Mouse (Mus musculus): ENCODE data around the gene Wfdc12.

Gene Wfdc12

DNA sequence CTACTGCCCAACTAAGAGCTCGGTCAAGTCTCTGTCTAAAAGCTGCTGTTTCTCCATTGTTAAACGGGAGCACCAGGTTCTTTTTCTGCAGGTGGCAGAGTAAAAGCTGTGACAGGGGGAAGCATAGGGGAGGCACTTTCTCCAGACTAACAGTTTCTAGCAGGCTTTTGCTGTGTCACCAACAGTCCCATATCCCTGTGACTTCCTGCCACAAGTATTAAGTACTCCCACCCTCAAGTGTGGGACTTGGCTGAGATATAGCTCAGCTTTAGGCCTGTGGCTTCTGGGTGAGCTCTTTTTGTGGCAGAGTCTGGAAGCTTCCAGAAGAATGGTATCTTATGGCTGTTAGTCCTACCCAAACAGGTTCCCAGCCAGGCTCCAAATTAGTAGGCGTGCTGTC is 14.6 kb downstream of the Wfdc12 start:
- no peak for DNase-seq

- no peak for DNase-seq
These were observed 15.6 kb downstream of the Wfdc12 start for GRCm38 (mm10) chr2:164174649-164175395.

- DNase-seq, result no peak
These were observed 17.0 kb downstream of the Wfdc12 start for GRCm38 (mm10) chr2:164173394-164173793.

DNA sequence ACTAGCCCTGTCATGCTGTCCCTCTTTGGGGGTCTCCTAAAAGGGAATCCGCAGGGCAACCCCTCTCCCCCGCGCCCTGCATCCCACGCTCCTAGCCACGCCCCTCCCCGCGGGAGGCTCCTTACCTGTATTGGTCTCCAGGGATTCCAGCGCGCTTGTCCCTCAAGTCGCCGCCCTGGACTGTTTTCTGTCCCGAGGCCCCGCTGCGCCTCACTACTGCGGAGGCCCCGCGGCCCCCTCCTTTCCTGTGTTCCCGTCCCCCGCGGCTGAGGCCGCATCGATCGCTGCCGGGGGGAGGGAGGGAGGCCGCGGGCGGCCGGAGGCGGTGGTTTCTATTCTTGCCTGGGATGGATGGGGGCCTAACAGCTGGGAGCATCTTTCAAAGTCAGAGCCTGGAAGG is 19.5 kb downstream of the Wfdc12 start, which contains the start of gene Kcns1:
Kcns1 (minus strand) TSS at position 212 of the 400 bp plus-strand sequence.
- DNase-seq, result no peak

GRCm38 (mm10) chr2:164170326-164170725 is 20.1 kb downstream of the Wfdc12 start:
- DNase-seq, result no peak

DNA sequence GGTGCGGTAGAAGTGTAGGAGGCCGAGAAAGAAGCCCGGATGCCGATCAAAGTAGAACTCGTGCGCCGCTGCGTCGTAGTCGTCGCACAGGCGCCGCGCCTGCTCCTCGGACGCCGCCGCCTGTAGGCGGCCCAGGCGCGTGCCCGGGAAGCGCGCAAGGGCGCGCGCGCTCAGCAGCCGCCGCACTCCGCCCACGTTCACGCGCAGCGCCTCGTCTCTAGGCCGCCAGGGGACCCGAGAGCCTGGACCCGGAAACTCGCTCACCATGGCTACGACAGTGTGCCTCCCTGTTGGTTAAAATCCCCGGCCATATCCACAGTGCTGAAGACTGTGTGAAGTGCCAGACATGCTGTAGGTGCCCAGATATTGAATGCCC is 21.8 kb downstream of the Wfdc12 start:
- DNase-seq, result no peak

DNA sequence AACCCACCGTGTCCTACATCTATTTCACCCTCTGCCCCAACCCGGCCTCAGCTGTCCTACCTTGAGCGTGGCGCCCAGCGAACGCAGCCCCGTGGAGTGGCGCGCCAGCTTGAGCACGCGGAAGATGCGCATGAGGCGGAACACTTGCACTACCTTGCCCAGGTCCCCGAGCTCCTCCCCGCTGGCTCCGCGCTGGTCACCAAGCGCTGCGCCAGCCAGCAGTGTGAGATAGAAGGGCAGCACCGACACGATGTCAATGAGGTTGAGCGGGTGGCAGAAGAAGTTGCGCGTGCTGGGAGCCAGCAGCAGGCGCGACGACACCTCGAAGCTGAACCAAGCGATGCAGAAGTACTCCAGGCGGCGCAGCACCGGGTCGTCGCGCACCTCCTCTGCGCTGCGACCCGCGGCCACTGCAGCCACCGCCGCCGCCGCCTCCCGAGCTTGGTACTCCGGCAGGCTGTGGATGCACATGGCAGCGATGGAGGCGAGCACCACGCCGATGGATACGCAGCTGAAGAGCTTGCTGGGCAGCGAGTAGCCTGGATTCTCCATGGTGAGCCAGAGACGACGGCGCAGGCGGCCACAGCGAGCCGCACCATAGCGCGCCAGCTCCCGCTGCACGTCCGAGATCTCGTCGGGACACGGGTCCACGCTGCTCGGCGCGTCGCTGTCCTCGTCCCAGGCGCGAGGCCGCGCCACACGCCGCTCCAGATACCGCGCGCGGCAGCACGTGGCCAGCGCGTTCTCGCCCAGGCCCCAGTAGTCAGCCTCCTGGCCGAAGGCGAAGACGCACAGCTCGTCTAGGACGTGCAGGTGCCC is 22.4 kb downstream of the Wfdc12 start:
- DNase-seq, result no peak

DNA sequence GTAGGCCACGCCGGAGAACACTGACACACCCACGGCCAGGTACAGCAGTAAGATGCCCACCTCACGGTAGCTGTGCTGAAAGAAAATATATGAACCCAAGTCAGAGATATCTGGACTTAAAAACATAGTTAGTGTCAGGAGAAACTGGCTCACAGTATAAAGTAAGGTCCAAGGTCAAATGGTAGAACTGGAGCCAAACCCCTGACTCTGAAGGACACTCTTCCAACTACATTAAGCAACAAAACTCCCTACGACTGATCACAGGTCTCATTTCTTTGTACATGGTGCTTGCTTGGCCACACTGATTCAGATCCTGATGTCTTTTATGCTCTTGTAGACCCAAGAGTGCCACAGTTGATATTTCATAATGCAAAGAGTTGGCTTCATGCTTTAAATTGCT is 25.5 kb downstream of the Wfdc12 start:
- DNase-seq, result no peak

DNA sequence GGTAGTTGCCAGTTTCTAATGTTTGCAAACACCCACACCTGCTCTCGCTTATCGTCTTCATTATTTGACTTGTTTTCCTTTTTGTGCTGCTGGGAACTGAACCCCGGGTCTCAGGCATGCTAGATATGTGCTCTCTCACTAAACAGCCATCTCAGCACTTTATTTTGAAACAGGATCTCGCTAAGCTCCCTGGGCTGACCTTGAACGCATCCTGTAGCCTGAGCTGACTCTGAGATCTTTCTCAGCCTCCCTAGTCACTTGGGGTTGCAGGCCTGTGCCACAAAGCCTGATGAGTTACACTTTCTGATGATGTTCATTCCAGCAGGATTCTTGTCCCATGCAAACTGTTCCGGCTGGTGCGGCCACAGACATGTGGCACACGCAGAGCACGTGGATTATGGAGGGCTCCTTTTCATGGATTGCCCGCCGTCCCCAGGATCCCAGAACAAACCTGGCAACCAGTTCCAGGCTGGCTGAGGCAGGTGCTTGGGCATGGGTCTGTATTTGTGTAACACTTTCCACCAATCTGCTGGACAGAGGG is 28.8 kb downstream of the Wfdc12 start:
- no peak for DNase-seq

DNA sequence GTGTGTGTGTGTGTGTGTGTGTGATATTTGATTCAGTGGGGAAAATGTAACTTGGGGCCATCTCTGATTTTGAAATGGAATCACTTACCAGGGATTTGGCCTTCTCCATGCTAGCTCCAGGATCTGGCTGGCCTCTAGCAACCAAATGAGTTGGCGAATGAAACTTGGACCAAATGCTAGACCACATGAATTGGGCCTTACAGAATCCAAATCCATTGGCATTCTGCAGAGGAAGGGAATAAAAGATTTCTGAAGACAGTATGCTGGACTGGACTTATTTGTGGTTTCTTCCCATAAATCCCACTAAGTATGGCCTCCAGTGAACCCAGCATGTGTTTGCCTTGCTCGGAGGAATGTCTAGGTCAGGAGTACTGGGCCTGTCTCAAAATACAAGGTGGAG is 31.6 kb downstream of the Wfdc12 start:
- DNase-seq, result no peak

- DNase-seq, result no peak
These were observed 34.2 kb downstream of the Wfdc12 start for GRCm38 (mm10) chr2:164156158-164156557.

DNA sequence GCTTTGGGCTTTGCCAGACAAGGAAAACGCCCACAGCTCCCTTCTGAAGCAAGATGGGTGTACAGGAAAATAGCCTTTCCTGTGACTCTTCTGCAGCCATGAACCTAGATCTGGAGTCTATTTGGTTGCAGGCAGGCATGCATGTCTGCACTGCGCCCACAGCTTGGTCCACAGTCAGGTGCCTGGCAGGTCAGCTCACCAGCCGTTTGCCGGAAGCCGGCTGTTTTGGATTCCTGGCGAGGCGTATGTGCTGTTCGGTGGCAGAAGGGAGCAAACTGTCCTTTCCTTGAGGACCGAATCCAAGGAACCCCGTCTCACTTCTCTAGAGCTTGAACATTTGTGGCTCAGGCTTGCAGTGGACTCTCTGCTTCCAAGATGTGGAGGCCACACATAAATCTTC is 36.4 kb downstream of the Wfdc12 start:
- DNase-seq, result no peak

- no peak for DNase-seq
These were observed 38.1 kb downstream of the Wfdc12 start for GRCm38 (mm10) chr2:164152341-164152740.

GRCm38 (mm10) chr2:164150086-164150760 is 40.2 kb downstream of the Wfdc12 start:
- DNase-seq, result no peak

DNA sequence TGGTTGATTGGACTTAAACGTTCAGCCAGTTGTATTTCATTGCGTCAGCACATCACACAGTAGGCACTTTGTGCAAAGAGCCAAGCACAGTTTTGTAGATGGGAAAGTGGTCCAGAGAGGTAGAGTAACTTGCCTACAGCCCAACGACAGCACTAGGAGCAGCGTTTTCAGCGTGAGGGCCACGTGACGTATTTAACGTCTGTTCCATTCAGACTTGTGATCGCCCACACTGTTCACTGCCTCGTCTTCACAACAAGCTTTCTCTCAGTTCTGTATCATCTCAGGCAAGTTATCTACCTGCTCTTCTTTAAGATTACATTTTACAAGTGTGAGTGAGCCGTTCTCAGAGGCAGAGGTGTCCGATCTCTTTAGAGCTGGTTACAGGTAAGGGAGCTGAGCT is 43.9 kb downstream of the Wfdc12 start:
- no peak for DNase-seq

GRCm38 (mm10) chr2:164144541-164144940 is 45.9 kb downstream of the Wfdc12 start:
- no peak for DNase-seq

DNA sequence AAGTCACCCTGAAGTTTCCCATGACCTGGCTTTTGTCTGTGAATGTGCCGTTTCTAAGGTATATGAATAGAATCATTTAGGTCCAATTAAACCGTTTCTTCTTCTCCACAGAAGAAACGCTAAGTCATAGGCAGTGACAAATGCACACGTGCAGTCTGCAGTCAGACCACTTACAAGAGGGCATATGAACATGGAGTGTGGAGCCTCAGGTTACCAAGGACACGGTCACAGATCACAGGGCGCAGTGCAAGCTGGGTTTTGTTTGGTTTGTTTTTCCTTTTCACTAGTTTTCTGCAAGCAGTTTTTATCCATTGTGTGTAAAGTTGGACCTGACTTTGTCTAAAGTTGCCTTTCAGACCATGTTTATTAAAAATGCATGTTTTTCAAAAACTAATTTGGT is 46.4 kb downstream of the Wfdc12 start:
- DNase-seq, result no peak

- DNase-seq, result no peak
These were observed 48.4 kb downstream of the Wfdc12 start for GRCm38 (mm10) chr2:164142021-164142420.

All from thymus, postnatal 25 days (tissue).